Mouse (Mus musculus): Measurements from ENCODE around the gene Gmeb1. TPM values are rescaled to one million over a fixed set of nuclear protein-coding genes. Genes with fewer than 3 reads are reported as not detected.
A peak's percentile ranks its signal among the peaks of the same experiment; 100 is the strongest.
"Not testable (repeated sequence)": the region's sequence is repeated elsewhere in the genome, so short reads cannot be mapped to it uniquely, and the experiment has no call there.

Gmeb1 gene
- total RNA-seq, 4 experiments from 2014 or later = 8.6 to 11.5 (median 9.1) TPM

DNA sequence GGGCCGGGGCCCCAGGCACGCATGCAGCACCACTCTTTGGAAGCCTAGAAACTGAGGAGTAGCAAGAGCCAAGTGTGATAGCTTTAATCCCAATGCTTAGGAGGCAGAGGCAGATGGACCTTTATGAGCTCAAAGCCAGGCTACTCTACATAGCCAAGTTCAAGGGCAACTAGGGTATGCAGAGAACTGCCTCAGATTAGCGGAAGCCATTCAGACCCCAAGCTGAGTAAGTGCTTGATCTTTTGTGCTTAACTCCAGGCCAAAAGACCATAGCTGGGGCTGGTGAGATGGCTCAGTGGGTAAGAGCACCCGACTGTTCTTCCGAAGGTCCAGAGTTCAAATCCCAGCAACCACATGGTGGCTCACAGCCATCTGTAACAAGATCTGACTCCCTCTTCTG is 39.4 kb downstream of the Gmeb1 start:
- DNase-seq (ENCODE audit: low spot score) = not testable (repeated sequence)

DNA sequence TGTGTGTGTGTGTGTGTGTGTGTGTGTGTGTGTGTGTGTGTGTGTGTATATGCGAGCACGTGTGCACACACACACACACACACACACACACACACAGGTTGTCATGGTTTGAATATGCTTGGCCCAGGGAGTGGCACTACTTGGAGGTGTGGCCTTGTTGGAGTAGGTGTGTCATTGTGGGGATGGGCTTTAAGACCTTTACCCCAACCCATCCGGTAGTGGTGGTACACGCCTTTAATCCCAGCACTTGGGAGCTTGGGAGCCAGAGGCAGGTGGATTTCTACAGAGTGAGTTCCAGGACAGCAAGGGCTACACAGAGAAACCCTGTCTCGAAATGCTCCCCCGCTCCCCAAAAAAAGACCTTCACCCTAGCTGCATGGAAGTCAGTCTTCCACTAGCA is 43.0 kb downstream of the Gmeb1 start:
- not testable (repeated sequence) for DNase-seq (ENCODE audit: low spot score)

DNA sequence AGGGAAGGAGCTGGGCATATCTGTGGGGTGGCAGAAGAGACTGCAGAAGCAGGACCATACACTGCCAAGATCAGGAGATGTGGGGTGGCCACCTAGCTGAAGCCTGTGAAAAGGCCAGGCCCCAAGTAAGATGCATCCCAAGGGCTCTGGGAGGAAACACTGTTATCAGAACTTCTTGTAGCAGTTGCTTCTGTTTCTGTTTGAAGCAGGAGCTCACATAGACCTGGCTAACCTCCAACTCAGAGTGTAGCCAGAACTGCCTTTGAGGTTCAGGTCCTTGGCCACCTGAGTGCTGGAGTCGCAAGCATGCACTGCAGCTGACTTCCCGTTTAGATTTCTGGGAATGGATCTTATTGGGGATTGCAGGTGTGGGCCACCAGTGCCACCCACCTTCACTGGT is 43.6 kb downstream of the Gmeb1 start:
- no peak for DNase-seq (ENCODE audit: low spot score)

DNA sequence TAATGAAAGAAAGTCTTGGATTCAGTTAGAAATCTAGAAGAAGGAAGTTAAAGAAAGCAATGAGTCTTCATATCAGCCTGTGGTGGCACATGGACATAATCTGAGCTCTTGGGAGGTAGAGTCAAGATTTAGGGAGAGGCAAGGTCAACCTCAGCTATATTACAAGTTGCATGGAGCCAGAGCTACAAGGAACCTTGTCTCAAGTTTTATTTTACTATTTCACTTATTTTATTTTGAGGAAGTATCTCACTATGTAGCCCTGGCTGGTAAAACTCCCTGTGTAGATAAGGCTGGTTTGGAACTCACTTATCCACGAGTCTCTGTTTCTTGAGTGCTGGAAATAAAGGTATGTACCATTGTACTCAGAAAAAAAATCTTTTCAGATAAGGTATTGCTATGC is 44.8 kb downstream of the Gmeb1 start:
- DNase-seq (ENCODE audit: low spot score) = no peak

DNA sequence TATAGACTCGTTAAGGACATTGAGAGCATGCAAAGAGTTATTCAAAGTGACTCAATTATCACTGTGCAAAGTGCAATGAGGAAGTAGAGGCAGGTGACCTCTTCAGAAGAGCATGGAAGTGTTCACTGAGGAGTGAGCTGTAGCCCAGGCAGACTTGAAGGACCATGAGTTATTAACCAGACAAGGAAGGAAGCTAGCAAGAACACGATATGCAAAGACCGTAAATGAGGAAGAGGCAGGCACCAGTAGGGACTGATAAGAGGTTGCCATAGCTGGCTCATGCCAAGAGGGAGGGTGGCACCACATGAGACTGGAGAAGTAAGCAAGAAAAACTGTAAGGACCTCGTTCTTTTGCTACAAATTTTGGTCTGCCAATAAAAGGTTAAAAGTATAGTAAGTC is 46.6 kb downstream of the Gmeb1 start:
- no peak for DNase-seq (ENCODE audit: low spot score)

DNA sequence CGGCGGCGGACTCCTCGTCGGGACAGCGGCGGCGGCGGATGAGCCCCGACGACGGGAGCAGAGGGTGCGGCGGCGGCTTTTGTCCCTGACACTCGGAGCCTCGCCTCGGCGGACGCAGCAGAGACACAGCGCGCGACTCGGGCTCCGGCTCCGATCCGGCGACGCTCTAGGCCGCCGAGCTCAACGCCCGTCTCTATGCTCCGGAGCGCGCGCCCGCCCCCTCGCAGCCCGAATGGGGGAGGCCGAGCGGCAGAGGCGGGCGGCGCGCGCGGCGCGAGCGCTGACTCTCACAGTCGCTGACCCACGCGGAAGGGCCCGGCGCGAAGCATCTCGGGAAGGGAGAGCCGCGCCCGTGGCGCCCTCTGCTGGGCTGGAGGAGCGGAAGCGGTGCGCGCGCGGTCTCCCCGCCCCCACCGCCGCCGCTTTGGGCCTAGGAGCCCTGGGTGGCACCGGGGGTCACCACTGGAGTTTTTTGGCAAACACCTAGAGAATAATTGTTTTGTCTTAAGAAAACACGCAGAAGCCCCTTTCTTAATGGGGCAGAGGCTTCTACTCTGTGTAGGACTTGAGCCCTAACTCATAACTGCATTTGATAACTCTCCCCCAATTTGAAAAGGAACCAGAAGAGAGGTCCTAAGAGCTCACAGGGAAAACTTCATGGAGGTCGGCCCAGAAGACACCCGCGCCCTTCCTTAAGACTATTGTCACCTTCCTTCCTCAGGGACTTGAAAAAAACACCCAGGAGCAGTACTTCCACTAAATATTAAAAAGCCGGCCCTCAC is 49.3 kb downstream of the Gmeb1 start, which contains the start of gene Ythdf2:
Gene Ythdf2, minus strand, starts transcription at position 351 of the 782 bp plus-strand sequence.
- DNase-seq (ENCODE audit: low spot score) = peak; percentile 92

DNA sequence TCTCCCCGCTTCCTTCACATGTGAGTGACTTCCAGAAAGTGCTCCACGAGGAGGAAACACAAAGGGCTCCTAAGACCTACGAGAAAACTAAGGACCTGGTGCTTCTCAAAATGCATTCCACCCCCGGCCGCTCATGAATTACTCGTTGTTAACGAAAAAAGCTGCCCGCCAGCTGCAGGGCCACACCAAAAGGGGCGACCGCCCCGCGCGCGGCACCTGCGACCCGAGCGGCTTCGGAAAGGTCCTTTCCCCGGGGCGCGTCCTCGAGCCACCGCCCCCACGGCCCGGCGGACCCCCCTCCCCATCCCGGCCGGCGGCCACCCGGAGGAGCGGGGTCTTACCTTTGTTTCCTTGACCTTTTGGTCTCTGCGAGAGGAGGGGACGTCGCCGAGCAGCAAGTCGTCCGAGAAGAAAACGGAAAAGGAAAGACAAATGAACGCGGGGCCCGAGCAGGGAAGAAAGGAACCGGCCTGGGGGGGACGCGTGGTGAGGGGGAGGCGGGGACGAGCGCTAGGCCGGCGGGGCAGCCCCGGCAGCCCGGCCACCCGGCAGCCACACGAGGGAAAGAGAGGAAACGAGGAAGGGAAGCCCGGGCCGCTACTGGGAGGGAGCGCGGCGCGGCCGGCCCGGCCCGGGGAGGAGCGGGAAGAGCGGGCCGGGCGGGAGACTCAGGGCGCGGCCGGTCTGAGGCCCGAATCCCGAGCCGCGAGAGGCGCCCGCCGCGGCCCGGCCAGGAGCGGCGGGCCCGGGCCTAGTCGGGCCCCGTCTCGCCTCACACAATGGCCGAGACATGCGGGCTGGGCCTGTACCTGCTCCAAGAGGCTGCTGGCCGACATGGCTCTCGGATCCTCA is 50.1 kb downstream of the Gmeb1 start:
- DNase-seq (ENCODE audit: low spot score) = no peak

DNA sequence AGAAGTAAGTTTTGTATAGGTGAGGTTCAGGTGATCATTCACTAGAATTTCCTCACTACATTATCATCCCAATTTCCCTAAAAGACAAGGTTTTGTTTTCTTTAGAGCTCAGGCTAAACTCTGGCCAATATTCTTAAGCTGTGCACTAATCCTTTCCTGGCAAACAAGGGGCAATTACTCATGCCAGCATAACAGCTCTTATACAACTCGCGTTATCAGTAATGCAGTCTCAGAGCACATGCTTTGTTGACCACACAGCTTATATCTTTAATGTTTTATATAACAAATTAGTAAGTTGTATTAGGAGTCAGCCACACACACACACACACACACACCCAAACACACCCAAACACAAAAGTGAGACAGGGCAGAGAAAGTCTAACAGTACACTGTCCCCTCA is 51.1 kb downstream of the Gmeb1 start:
- no peak for DNase-seq (ENCODE audit: low spot score)

DNA sequence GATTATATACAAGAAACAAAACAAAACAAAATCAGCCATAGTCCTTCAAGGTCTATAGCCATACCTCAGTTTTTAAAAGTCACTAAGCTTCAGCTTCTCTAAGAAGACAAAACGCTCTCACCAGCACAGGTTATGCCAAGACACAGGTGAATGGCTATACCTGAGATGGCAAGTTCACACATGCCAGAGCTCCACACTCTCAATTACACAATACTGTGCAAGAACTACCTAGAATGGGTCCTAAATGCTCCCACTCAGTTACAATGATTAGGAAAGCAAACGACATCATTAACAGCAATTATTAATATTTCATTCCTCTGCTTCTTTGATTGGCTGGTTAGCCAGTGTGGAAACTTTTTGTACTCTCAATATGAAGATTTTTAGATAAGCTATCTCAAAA is 52.1 kb downstream of the Gmeb1 start:
- DNase-seq (ENCODE audit: low spot score) = no peak

DNA sequence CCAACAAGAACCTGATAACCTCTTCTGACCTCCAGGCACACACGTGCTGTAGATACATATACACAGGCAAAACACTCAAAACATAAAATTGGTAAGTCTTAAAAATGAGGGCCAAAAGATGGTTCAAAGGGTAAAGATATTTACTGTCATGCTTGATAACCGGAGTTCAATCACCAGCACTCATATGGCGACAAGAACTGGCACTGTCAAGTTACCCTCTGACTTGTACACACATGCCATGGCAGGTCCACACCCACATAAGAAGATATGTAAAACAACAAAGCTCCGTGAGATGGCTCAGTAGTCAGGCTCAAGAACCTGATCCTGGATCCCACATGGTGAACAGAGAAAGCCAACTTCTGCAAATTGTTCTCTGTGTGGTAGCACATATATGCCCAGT is 54.1 kb downstream of the Gmeb1 start:
- no peak for DNase-seq (ENCODE audit: low spot score)

DNA sequence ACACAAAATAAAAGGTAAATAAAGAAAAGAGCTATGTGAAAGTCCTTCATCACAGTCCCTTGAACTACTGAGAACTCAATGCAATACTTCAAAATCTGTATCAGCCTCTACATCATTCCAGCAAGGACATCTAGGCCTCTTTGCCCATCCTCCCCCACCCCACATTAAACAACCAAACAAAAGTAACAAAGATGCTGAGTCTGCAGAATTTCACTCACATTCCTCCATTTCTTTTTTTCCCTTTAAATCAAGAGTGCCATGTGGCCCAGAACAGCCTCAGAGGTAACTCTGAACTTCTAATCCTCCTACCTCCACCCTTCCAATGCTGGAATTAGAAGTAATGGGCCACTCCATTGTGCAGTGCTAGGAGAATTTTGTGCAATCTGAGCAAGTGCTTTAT is 62.6 kb downstream of the Gmeb1 start:
- no peak for DNase-seq (ENCODE audit: low spot score)

DNA sequence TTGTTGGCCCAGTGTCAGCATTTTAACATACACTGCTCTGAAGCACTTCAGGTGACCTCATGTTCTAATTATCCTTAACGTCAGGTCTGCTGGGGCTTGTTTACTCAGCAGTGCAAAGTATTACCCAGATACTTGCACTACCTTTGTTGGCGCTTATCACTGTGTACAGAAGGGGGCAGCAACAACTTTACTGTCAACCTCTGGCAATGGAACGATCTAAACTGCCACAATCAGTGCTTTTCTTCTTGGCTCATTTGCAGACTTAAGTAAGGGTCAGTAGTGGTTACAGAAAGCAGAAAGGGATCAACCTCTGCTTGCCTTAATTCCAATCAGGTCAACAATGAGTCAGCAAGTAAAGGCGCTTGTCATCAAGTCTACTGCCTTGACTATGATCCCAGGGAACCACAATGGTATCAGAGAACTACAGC is 63.1 kb downstream of the Gmeb1 start:
- DNase-seq (ENCODE audit: low spot score) = peak; percentile 16

DNA sequence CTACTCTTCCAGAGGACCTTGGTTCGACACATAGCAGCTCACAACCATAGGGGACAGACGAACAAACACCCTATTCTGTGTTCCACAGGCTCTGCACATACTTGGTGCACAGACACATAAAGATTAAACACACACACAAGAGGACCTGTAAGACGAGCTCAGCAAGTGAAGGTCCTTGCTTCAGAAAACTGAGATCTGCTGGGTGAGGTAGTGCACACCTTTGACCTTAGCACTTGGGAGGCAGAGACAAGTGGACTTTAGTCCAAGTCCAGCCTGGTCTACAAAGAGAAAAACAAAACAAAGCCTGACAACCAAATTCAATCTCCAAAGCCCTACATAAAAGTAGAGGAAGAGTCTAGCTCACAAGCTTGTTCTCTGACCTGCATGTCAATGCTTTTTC is 66.4 kb downstream of the Gmeb1 start:
- no peak for DNase-seq (ENCODE audit: low spot score)

DNA sequence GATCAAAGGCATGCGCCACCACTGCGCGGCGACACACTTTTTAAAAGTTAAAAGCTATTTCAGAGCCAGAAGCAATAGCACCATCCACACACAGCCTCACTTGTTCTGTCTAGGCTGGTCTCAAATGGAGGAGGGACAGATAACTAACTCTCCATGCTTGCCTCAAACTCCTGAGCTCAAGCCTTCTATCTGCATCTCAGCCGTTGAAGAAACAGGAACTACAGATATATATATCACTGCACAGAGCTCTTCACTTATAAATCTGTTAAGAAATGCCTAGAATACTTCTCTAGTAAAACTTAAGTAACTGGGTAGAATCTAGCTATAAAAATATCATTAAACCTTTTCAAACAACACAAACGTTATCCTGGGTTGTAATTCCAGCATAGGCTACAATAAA is 67.0 kb downstream of the Gmeb1 start:
- DNase-seq (ENCODE audit: low spot score) = no peak

DNA sequence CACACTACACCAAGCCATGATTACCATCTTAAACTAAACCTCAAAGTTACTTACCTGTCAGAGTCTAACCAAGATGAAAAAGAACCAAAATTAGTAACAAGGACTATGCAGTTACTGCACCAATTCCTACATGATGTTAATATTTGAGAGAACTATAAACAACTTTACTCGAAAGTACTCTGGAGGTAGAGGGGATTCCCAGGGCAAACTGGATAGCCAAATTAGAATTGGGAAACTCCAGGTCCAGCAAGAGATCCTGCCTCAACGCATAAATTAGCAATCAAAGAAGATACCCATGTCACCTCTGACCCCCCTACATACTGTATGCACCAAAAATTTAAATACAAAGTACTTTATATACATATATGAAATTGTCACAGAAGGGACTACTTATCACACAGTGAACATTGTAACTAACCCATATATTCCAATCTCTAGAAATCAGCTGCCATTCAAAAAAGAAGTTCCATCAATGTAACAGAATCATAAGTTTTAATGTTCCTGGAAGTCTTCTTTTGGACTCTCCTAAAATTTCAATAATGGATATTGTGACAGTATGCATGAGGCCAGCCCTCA is 73.5 kb downstream of the Gmeb1 start:
- no peak for DNase-seq (ENCODE audit: low spot score)

DNA sequence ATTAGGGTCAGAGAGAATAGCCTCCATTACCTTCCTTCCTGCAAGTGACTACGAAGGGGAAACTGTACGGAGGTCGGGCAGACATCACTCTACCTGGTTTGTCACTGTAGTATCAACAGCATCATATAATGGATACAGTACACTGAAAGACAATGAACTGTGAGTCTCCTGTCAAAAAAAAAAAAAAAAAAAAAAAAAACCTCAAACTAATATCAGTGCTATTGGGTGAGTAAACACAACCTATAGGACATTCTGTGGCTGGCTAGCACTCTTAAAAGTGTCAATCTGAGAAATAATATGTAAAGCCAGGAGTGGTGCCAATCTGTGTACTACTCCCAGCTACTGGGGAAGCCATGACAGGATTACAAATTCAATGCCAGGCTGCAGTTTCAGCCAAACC is 78.2 kb downstream of the Gmeb1 start:
- no peak for DNase-seq (ENCODE audit: low spot score)

DNA sequence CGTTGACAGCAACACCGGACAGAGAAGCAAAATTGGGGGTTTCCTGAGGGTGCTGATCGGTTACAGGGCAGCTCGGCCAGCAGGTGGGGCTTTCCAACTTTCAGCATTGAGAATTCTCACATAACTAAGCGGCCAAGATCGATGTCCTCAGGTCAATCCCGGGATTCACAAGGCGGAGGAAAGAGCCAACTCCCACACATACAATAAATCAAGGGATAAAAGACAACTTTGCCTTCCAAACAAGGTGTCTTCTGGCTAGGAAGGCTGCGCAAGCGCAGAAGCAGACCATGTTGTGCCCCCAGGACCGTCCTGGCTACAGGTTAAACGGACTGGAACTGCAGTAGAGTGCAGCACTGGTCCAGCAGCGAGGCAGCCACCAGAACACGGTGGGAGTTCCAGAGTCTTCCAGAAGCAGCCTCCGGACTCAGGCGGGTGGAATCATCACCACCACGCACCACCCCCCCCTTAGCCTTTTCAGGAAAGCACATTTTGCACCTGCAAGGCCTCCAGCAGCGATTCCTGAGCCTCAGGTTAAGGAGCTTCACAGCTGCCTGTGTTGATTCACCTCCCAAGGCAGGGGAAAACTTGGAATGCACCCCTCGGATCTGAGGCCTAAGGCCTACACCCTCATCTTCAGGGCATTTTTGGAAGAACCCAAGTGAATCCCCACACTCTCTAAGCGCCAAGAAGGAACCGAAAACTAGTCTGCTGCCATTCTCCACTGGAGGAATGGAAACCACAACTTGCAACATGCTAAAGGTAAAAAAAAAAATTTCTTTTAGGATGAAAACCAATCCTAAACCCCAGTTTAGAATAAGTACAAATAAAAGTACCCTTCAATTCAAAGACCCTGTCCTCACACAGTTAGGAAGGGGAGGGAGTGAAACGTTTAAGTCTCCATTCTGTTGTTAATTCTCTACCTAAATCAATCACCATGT is 79.4 kb downstream of the Gmeb1 start:
- no peak for DNase-seq (ENCODE audit: low spot score)

DNA sequence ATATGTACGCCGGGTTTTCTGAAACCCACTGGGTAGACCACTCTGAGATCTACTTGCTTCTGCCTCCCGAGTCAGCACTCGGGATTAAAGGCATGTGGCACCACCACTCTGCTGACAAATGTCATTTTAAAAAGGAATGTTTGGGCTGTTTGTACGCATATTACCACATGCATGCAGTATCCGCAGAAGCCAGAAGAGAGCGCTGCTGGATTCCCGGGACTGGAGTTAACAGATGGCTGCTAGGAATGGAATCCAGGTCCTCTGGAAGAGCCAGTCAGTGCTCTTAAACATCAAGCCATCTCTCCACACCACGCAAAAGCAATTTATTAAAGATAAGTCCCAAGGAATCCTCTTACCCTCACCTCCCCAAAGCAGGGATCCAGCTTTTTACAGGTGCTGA is 80.7 kb downstream of the Gmeb1 start:
- DNase-seq (ENCODE audit: low spot score) = no peak

DNA sequence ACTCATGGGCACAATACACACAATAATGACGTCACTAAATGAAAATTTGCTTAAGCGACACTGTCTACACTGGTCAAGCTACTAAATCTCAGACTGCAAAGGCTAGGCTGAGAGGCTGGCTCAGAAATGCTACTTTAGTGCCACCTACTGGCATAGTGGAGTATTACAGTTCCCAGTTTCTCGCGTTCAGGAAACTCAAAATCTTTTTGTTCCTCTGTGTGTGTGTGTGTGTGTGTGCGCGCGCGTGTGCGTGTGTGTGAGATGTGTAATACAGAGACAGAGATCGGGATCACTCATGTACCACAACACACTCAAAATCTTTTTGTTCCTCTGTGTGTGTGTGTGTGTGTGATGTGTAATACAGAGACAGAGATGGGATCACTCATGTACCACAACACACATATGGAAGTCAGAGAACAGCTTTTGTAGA is 82.8 kb downstream of the Gmeb1 start:
- peak; percentile 55 for DNase-seq (ENCODE audit: low spot score)

DNA sequence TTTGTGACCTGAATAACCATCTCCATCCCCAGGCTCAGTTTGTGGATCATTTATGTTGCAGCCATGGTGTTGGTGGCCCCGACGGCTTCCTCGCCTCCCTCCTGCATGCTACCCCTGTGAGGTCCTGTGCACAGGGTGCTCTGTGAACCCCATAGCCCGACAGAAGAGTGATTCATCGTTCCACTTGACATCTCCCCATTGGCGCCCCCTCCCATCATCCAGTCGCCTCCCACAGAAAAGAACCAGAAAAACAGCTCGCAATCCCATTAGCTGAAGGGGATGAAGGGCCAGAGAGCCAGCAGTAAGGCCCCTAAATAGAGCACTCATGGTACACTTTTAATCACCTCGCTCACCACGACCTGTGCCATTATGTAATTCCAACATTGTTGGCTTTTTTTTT is 84.9 kb downstream of the Gmeb1 start:
- no peak for DNase-seq (ENCODE audit: low spot score)

All from heart, adult 8-10 months (tissue).